Mouse (Mus musculus): ENCODE measurements around the gene Abl1. TPM values are rescaled to one million over a fixed set of nuclear protein-coding genes. Genes with fewer than 3 reads are reported as not detected.

The Abl1 gene
- total and polyA plus RNA-seq, 3 experiments = 9.8 to 22.4 (median 15.2) TPM

DNA sequence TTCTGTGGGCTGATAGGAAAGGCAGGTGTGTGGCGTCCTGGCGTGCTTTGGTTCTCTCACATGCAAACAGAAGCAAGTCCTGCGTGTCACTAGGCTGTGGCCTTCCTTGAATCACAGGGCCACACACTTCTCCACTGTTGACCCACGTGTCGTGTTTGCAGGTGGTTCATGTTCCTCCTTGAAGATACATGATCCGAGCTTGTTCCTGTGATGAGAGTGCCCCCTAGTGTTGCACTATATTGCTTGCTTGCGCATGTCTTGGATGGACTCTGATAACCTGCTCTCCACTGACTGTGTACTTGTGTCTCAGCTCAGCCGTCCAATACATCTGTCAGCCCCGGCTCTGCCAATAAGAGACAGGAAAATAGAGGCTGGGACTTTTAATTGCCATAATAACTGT is 96.9 kb downstream of the Abl1 start:
- dilution Hi-C loops (cut with MboI; ENCODE audit: extremely low pct_ligation_motif_present, extremely low pct_unique_long_range_greater_than_20kb, low sequenced_read_pairs) = no loop called here
- no peaks in the 10 kb centered on the region for H3K79me2 ChIP-seq (replicated peaks; ENCODE audit: control insufficient read depth, extremely low read depth, insufficient read depth, poor library complexity, severe bottlenecking)
- peaks cover 0 to 10% of the 10 kb centered on the region in 2 experiments; a peak in 2 of 4 replicates for H3K4me1 ChIP-seq (ENCODE audit: control insufficient read depth in 1 of 2, insufficient read depth in 2 of 2)
- TF ChIP-seq RAD21 (IDR thresholded peaks at IDR 0.05; ENCODE audit: low read depth, low read length) = peak; percentile 88
- no peak; the same call in 1 of the 2 replicates for TF ChIP-seq NELFE (IDR thresholded peaks at IDR 0.05; ENCODE audit: low read depth, low read length)
- TF ChIP-seq MAZ (IDR thresholded peaks at IDR 0.05; ENCODE audit: low read depth, low read length) = no peak
- peak; percentile 84 for TF ChIP-seq SMC3 (IDR thresholded peaks at IDR 0.05; ENCODE audit: low read depth, low read length)
- TF ChIP-seq IRF4 (IDR thresholded peaks at IDR 0.05; ENCODE audit: low read depth, low read length) = 0 out of 2 replicates have a peak, but pooled peaks have one; percentile 7
- peak; percentile 86 to 95 for TF ChIP-seq CTCF (conservative IDR thresholded peaks at IDR 0.05 in 1 of 2, IDR thresholded peaks at IDR 0.05 in 1 of 2; ENCODE audit: low read depth in 2 of 2, low read length in 2 of 2)
- no peak for TF ChIP-seq POLR2A (IDR thresholded peaks at IDR 0.05; ENCODE audit: low read depth, low read length)
- TF ChIP-seq RCOR1 (conservative IDR thresholded peaks at IDR 0.05; ENCODE audit: low read depth, low read length) = no peak
- no peak for TF ChIP-seq ETS1 (conservative IDR thresholded peaks at IDR 0.05; ENCODE audit: low read depth, low read length)
- TF ChIP-seq SIN3A (IDR thresholded peaks at IDR 0.05; ENCODE audit: low read length) = no peak
- peak; percentile 62 for TF ChIP-seq NRF1 (IDR thresholded peaks at IDR 0.05; ENCODE audit: low read depth, low read length)
- peak; percentile 59; the same call in 1 of the 2 replicates for TF ChIP-seq MXI1 (IDR thresholded peaks at IDR 0.05; ENCODE audit: low read depth, low read length)
- TF ChIP-seq CHD1 (IDR thresholded peaks at IDR 0.05; ENCODE audit: low read depth, low read length) = no peak
- TF ChIP-seq GABPA (IDR thresholded peaks at IDR 0.05; ENCODE audit: insufficient replicate concordance, low read depth, low read length) = no peak
- TF ChIP-seq JUND (conservative IDR thresholded peaks at IDR 0.05; ENCODE audit: low read depth, low read length) = no peak
- no peak for TF ChIP-seq ELF1 (IDR thresholded peaks at IDR 0.05; ENCODE audit: low read depth, low read length)
- no peak for TF ChIP-seq HCFC1 (IDR thresholded peaks at IDR 0.05; ENCODE audit: low read depth, low read length)
- TF ChIP-seq CHD2 (IDR thresholded peaks at IDR 0.05; ENCODE audit: low read length) = no peak
- TF ChIP-seq MYC (IDR thresholded peaks at IDR 0.05; ENCODE audit: low read depth, low read length) = peak; percentile 96
- TF ChIP-seq E2F4 (IDR thresholded peaks at IDR 0.05; ENCODE audit: insufficient replicate concordance, low read depth, low read length) = no peak
- TF ChIP-seq MAX (IDR thresholded peaks at IDR 0.05; ENCODE audit: low read length) = peak; percentile 81
- H3K4me2 ChIP-seq (ENCODE audit: insufficient read depth, low read depth, poor library complexity, severe bottlenecking) = no peak overlapping the region
- H3K9me3 ChIP-seq (replicated peaks; ENCODE audit: low read length) = no peaks in the 10 kb centered on the region
- in situ Hi-C loops (cut with MboI; ENCODE audit: low pct_ligation_motif_present, low pct_unique_long_range_greater_than_20kb, low sequenced_read_pairs) = loop anchor here (5.0 to 25.0 kb wide), 3 partner anchors 60 to 298 kb away; partner anchors contain the start of gene Abl1
- no peaks in the 10 kb centered on the region for H3K27me3 ChIP-seq (replicated peaks)
- no peak overlapping the region for H3K27ac ChIP-seq (ENCODE audit: insufficient read depth, low read depth)
- peak; percentile 87 for DNase-seq (ENCODE audit: extremely low read depth)
- no peak overlapping the region for H3K4me3 ChIP-seq (replicated peaks in 1 of 3; ENCODE audit: low read depth in 2 of 3, low read length in 2 of 3, poor library complexity in 1 of 3)
- H3K9ac ChIP-seq (ENCODE audit: insufficient read depth, low read depth) = no peak overlapping the region
- peaks cover 29 to 92% of the 10 kb centered on the region in 2 experiments for H3K36me3 ChIP-seq (replicated peaks in 1 of 2; ENCODE audit: control insufficient read depth in 1 of 2, insufficient read depth in 1 of 2, low read length in 1 of 2)

DNA sequence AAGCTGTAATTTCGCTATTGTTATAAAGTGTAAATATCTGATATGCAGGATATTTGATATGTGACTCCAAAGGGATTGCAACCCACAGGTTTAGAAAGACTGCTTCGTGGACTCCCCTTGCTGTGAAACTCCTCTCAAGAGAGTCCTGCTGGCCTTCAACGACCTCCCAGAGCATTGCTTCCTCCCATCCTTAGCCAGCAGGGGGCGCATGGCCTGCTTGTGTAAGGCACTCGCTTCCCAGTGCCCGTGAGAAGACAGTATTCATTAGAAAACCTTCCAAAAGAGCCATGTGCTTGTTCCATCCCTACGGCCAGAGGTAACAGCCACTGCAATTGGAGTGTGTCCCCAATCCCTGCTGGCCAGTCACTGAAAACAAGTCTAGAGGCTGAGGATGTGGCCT is 98.9 kb downstream of the Abl1 start:
- no peak overlapping the region for H3K27ac ChIP-seq (ENCODE audit: insufficient read depth, low read depth)
- in situ Hi-C loops (cut with MboI; ENCODE audit: low pct_ligation_motif_present, low pct_unique_long_range_greater_than_20kb, low sequenced_read_pairs) (loop anchor here (5.0 to 25.0 kb wide), 3 partner anchors 62 to 300 kb away; partner anchors contain the start of gene Abl1), dilution Hi-C loops (cut with MboI; ENCODE audit: extremely low pct_ligation_motif_present, extremely low pct_unique_long_range_greater_than_20kb, low sequenced_read_pairs) (no loop called here)
- no peaks in the 10 kb centered on the region for H3K79me2 ChIP-seq (replicated peaks; ENCODE audit: control insufficient read depth, extremely low read depth, insufficient read depth, poor library complexity, severe bottlenecking)
- no peak overlapping the region for H3K9ac ChIP-seq (ENCODE audit: insufficient read depth, low read depth)
- peaks cover 0 to 10% of the 10 kb centered on the region in 2 experiments; a peak in 2 of 4 replicates for H3K4me1 ChIP-seq (ENCODE audit: control insufficient read depth in 1 of 2, insufficient read depth in 2 of 2)
- TF ChIP-seq TCF12 (IDR thresholded peaks at IDR 0.05; ENCODE audit: low read depth, low read length) (no peak), RAD21 (IDR thresholded peaks at IDR 0.05; ENCODE audit: low read depth, low read length) (peak; percentile 42), MAFK (IDR thresholded peaks at IDR 0.05; ENCODE audit: insufficient replicate concordance, low read length) (no peak), CTCF (conservative IDR thresholded peaks at IDR 0.05 in 1 of 2, IDR thresholded peaks at IDR 0.05 in 1 of 2; ENCODE audit: low read depth in 2 of 2, low read length in 2 of 2) (peak; percentile 78 to 83), SMC3 (IDR thresholded peaks at IDR 0.05; ENCODE audit: low read depth, low read length) (peak; percentile 68)
- no peaks in the 10 kb centered on the region for H3K9me3 ChIP-seq (replicated peaks; ENCODE audit: low read length)
- H3K4me3 ChIP-seq (replicated peaks in 1 of 3; ENCODE audit: low read depth in 2 of 3, low read length in 2 of 3, poor library complexity in 1 of 3) = no peak overlapping the region
- H3K27me3 ChIP-seq (replicated peaks) = no peaks in the 10 kb centered on the region
- peaks cover 37 to 92% of the 10 kb centered on the region in 2 experiments for H3K36me3 ChIP-seq (replicated peaks in 1 of 2; ENCODE audit: control insufficient read depth in 1 of 2, insufficient read depth in 1 of 2, low read length in 1 of 2)
- H3K4me2 ChIP-seq (ENCODE audit: insufficient read depth, low read depth, poor library complexity, severe bottlenecking) = no peak overlapping the region
- peak; percentile 73 for DNase-seq (ENCODE audit: extremely low read depth)

All from CH12.LX (cell line).